Mouse (Mus musculus): Measurements from ENCODE around the gene Slc9a2.

The Slc9a2 gene

DNA sequence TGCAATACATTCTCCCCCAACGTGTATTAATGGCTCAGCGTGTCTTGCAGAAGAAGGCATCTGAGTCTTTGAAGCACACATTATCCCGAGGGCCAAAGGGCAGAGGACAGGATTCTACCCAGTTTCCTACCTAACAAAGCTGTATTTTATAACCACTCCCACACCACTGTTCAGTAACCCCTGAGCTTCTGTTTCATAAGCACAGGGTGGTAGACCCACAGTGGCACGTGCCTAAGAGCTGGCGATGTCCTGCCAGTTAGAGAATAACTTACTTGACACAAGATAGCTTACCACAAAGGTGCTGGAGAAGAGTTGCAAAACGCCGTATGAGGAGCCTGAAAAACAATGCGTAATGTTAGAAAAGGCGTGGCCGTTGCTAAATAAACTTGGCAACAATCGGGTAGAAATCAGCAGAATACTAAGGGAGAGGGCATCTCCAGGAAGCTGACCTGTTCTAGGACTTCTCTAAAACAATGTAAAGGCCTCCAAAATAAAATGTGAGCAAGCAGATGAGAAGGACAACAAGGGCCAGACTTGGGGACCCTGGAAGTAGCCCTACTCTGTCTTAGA is 105.6 kb downstream of the Slc9a2 start:
- no peak for DNase-seq (ENCODE audit: low read depth, low spot score)

DNA sequence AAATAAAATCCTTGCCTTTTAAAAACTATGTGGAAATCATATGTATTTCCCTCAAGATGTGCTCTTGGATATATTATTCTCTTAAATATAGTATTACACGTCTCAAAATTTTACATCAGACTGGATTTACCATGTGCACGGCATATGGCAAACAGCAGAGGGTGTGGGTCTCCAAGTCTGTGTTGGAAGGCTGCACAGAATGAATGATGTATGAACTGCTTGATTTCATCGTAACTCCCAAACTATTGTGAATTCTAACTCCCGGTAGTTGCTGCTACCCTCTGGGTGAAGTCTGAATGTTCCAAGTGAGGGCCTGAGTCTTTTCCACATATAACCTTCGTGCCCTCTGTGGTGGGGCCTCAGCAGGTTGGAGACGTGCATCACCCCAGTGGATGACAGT is 108.6 kb downstream of the Slc9a2 start:
- DNase-seq (ENCODE audit: low read depth, low spot score): no peak

DNA sequence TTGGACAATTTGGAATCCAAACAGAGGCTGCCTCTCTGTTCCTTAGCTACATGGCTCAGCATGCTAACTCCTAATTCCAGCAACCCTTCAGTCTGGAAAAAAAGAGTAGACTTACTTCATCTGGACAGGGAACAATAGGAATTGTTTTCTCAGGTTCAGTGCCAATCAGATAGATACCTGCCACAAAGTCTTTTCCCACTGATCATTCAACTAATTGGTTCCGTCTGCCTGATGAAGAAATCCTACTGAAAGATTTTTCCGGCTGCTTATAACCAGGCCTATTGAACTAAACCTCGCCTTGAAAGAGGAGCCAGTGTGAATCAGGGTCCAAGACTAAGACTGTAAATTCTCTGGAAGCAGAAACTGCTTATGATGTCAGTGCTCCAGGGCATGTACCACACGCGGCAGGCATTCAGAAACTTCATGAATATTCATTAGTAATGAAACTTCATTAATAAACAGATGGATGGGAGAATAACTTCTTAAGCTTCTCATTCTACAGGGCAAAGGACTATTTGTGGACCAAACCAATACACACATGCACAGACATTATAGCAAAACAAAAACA is 109.4 kb downstream of the Slc9a2 start:
- DNase-seq (ENCODE audit: low read depth, low spot score): peak; percentile 38

DNA sequence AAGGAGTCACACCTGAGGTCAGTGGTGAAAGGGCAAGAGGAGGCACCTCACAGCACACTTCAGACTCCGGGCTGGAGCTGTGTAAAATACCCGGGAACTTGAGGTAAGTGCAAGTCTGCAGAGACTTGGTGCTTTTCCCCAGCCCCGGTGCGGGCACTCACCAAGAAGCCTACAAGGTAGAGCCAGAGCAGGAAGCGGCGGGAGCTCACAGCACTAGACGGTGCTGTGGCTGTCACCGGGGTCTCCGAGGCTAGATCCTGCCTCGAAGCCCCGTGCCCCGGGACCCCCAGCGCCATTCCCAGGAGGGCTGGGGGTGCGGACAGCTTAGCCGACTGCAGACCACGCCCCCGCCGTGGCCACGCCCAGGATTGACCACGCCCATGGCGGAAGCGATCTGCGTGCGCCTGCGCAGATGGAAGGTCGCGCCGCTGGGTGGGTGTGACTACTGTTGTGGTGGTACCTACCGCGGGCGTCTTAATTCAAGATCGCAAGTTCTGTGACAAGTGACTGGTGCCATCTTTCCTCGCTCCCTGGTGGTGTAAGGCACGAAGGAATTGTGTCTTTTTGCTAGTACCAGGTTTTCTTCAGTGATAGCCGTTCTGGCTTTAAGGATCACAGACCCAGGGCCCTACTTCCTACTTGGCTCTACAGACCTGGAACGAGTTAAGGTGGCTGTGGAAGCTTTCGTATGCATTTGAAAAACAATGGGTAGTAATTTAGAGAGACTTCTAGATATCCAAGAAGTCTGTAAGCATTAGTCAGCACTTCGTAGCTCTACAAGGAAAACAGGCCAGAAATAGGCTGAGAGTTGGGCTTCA is 110.2 kb downstream of the Slc9a2 start, which contains the start of gene Mfsd9:
Gene Mfsd9 (minus strand): TSS at position 364 of the 818 bp plus-strand sequence.
- peak; percentile 83 for DNase-seq (ENCODE audit: low read depth, low spot score)

DNA sequence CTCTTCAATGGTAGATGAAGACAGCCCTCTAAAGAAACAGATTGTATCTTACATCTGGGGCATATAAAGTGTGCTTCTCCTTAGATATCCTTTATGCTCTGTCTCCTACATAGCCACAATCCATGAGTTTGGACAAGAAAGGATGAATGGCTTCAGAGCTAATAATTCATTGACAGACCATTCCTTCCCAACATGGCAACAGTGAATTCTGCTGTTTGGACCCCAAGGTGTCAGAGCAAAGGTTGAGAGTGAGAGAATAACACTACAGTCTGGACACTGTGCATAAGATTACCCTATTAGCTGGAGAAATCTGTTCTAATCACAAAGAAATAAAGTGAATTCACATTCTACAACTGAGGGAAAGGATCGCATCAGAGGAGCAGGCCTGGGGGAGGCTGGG is 115.1 kb downstream of the Slc9a2 start:
- no peak for DNase-seq (ENCODE audit: low read depth, low spot score)

- DNase-seq (ENCODE audit: low read depth, low spot score): peak; percentile 83
These were observed 117.0 kb downstream of the Slc9a2 start for GRCm38 (mm10) chr1:40797348-40797747.

DNA sequence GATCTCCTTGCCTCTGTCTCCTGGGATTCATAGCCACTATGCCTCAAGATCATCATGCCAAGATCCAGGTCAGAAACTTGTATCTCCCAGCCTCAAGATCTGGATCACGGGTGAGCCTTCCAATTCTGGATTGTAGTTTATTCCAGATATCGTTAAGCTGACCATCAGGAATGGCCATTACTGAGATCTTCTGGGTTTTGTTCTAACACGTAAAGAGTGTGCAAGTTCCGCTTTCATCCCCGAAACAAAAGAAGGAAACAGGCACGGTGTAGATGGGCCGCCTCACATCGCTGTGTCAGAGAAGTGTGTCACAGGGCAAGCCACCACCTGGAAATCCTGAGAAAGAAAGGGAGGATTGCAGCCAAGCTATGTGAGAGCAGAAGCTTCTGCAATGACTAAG is 118.7 kb downstream of the Slc9a2 start:
- no peak for DNase-seq (ENCODE audit: low read depth, low spot score)

DNA sequence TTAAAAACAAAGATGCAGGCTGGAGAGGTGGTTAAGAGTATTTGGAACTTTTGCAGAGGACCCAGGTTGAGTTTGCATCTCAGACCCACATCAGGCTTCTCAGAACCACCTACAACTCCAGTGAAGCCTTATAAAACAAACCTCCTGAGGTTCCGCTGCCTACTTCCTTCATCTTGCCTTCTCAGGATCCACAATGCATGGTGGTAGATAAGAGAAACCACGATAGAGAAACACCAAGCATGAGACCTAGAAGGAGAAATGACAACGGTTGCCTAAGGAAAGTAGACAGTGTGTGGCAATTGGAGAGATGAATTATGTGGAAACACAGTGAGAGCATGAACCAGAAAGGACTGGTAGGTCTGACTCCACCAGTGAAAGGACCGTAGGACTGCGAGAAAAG is 120.5 kb downstream of the Slc9a2 start:
- no peak for DNase-seq (ENCODE audit: low read depth, low spot score)

- peak; percentile 80 for DNase-seq (ENCODE audit: low read depth, low spot score)
These were observed 122.4 kb downstream of the Slc9a2 start for GRCm38 (mm10) chr1:40802759-40803158.

GRCm38 (mm10) chr1:40804118-40804517 is 123.7 kb downstream of the Slc9a2 start:
- no peak for DNase-seq (ENCODE audit: low read depth, low spot score)

DNA sequence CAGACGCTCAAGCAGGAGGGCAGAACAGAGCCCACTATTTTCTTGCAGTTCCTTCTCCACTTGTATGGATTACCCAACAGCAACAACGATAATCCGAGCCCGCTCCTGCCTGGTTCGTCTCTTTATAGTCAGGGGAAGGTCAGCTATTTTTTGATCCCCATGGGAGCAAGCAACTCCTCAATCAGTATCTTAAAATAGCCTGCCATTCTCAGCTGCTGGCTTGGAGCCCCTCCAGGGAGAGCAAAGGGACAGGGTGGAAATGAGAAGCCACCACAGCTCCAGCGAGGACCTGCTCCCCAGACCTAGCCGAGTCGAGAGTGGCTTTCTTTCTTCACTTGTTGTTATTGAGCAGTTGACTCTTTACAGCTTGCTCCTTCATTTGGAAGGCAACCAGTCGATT is 125.0 kb downstream of the Slc9a2 start, which contains the start of gene Tmem182:
Gene Tmem182 (plus strand): TSS at position 251 of the 400 bp plus-strand sequence.
- DNase-seq (ENCODE audit: low read depth, low spot score): no peak

DNA sequence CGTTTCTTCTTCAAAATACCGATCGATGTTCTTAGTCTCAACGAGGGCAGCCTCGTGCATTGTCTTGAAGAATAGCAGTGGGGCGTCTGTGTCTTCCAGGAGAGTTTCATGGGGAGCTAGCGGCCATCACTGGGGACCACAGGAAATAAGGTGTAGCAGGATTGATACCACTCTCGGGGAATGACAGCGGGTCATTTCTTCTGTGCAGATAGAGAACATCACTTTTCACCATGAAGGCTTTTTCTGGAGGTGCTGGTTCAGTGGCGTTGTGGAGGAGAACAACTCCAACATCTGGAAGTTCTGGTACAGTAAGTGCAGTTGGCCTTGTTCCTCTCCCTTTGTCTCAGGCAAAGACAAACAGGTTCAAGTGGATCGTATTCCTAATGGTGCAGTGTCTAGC is 125.5 kb downstream of the Slc9a2 start:
- DNase-seq (ENCODE audit: low read depth, low spot score): no peak

DNA sequence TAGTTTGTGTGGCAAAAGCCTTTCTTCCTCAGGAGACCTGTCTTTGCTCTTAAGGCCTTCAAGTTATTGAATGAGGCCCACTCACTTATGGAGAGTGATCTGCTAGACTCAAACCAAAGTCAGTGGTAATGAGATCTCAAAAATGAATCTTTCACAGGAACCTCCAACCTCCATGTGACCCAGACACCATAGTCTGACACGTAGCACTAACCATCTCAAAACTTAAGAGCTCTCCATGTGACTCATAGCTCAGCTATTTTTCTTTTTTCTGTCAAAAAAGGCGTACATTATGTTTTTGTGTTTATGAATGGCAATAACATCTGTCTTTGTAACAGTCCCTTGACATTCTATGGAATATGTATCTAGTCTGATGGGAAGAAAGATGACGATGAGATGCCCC is 128.3 kb downstream of the Slc9a2 start:
- peak; percentile 70 for DNase-seq (ENCODE audit: low read depth, low spot score)

- DNase-seq (ENCODE audit: low read depth, low spot score): no peak
These were observed 134.9 kb downstream of the Slc9a2 start for GRCm38 (mm10) chr1:40815071-40815845.

All from 3T3-L1 (cell line).